Mouse (Mus musculus) cortical plate, adult 2 months (tissue): ENCODE measurements around the gene Ppfibp2.

Experiments
- CTCF ChIP-seq: fragments of 200-500 bp; IDR thresholded peaks from 2 replicates; pipeline ENCODE4 v1.5.1; 2011; ENCODE audit warnings: mild to moderate bottlenecking, control low read depth, low read length; ENCODE audit not compliant: insufficient read depth; ENCODE audit errors: extremely low read depth
- POLR2A ChIP-seq: fragments of 200-500 bp; IDR thresholded peaks from 2 replicates; pipeline ENCODE4 v1.6.1; 2011; ENCODE audit warnings: mild to moderate bottlenecking, low read length, control low read depth; ENCODE audit not compliant: insufficient read depth; ENCODE audit errors: extremely low read depth

GRCm38 (mm10) chr7:107752031-107752520 is 157.1 kb downstream of the Ppfibp2 start:
- TF ChIP-seq CTCF (no peak), POLR2A (no peak)
